Mouse (Mus musculus): ENCODE data around the gene Bhlhe41. TPM values are rescaled to one million over a fixed set of nuclear protein-coding genes. Genes with fewer than 3 reads are reported as not detected.

Bhlhe41 gene
- 5.3 TPM for polyA plus RNA-seq (2015; fragmentation: Illumina TruSeq; extraction: RNeasy Lipid Tissue Mini Kit (QIAGEN cat#74804); ENCODE audit: insufficient read depth, low replicate concordance)

DNA sequence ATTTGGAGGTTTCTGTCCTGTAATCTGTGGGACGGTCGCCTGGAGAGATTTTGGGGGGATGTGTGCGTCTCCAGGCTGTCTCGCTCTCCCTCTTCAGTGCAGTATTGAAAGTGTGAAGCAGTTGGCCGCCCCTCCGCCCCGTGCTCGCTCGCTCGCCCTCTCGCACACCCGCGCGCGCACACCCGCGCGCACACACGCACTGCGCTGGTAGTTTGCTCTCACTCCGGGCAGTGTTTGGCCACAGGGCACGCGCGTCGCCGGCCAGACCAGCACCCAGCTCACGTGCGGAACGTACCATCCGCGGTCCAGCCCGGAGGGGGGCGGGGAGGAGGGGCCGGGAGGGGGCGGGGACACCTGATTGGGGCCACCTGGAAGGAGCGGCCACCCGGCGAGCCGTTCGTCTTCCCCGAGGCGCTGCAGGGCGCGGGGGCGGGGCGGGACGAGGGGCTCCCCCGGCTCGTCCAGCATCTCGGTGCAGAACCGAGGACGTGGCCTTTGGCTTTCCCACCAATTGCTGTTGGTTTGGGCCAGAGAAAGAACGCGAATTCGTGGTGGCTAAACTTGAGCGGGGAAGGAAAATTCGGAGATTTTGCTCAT, at the start of gene Bhlhe41:
TSS of gene Bhlhe41 (minus strand) at position 270 of the 597 bp plus-strand sequence.

Other genes starting within 250 kb of the Bhlhe41 start
- not detected for gene Tuba3b, start 249.8 kb downstream of the Bhlhe41 start, polyA plus RNA-seq (2015; fragmentation: Illumina TruSeq; extraction: RNeasy Lipid Tissue Mini Kit (QIAGEN cat#74804); ENCODE audit: insufficient read depth, low replicate concordance)
- gene Rassf8, start 118.8 kb downstream of the Bhlhe41 start, polyA plus RNA-seq (2015; fragmentation: Illumina TruSeq; extraction: RNeasy Lipid Tissue Mini Kit (QIAGEN cat#74804); ENCODE audit: insufficient read depth, low replicate concordance): 5.8 TPM
- 9.3 TPM for gene Sspn, start 66.1 kb upstream of the Bhlhe41 start, polyA plus RNA-seq (2015; fragmentation: Illumina TruSeq; extraction: RNeasy Lipid Tissue Mini Kit (QIAGEN cat#74804); ENCODE audit: insufficient read depth, low replicate concordance)

Measured in spleen, adult 10 weeks (tissue).